Mouse (Mus musculus) adrenal gland, postnatal 10 days (tissue): ENCODE data around the gene Nxpe4. TPM values are rescaled to one million over a fixed set of nuclear protein-coding genes. Genes with fewer than 3 reads are reported as not detected.
A peak's percentile ranks its signal among the peaks of the same experiment; 100 is the strongest.

Experiments used
- DNase-seq: peaks from one replicate; pipeline ENCODE4 v3.0.0; 2021; ENCODE audit warnings: mixed read lengths
- total RNA-seq, 2 experiments: library from RNA; stranded (reverse); gene quantifications; 2 replicates each; pipeline ENCODE4 v1.2.3; 2021

Gene Nxpe4
- total RNA-seq, 2 experiments from 2014 or later = 8.8 to 12.7 TPM

GRCm38 (mm10) chr9:48329597-48329996 is 167.8 kb downstream of the Nxpe4 start:
- no peak for DNase-seq

- no peak for DNase-seq
Observed at GRCm38 (mm10) chr9:48338783-48339455, 177.1 kb downstream of the Nxpe4 start.

GRCm38 (mm10) chr9:48339563-48339962 is 177.7 kb downstream of the Nxpe4 start:
- no peak for DNase-seq

- no peak for DNase-seq
Observed at GRCm38 (mm10) chr9:48340708-48341380, 179.0 kb downstream of the Nxpe4 start.

- DNase-seq = no peak
Observed at GRCm38 (mm10) chr9:48345456-48345855, 183.6 kb downstream of the Nxpe4 start.

- no peak for DNase-seq
Observed at GRCm38 (mm10) chr9:48345866-48346265, 184.0 kb downstream of the Nxpe4 start.

- DNase-seq = no peak
Observed at GRCm38 (mm10) chr9:48353148-48353698, 191.4 kb downstream of the Nxpe4 start, which contains the start of gene Nxpe2. Gene Nxpe2, minus strand, starts transcription at chr9:48353454.

- no peak for DNase-seq
Observed at GRCm38 (mm10) chr9:48354122-48354521, 192.3 kb downstream of the Nxpe4 start.

GRCm38 (mm10) chr9:48354793-48355192 is 193.0 kb downstream of the Nxpe4 start:
- peak; percentile 88 for DNase-seq

GRCm38 (mm10) chr9:48357097-48357496 is 195.3 kb downstream of the Nxpe4 start:
- no peak for DNase-seq

- no peak for DNase-seq
Observed at GRCm38 (mm10) chr9:48360826-48361225, 199.0 kb downstream of the Nxpe4 start.

GRCm38 (mm10) chr9:48361815-48362631 is 200.2 kb downstream of the Nxpe4 start:
- DNase-seq = no peak

- no peak for DNase-seq
Observed at GRCm38 (mm10) chr9:48362743-48363142, 200.9 kb downstream of the Nxpe4 start.

GRCm38 (mm10) chr9:48373232-48373878 is 211.5 kb downstream of the Nxpe4 start:
- no peak for DNase-seq

- no peak for DNase-seq
Observed at GRCm38 (mm10) chr9:48374357-48374756, 212.5 kb downstream of the Nxpe4 start.

- DNase-seq = no peak
Observed at GRCm38 (mm10) chr9:48388451-48388850, 226.6 kb downstream of the Nxpe4 start.

- DNase-seq = no peak
Observed at GRCm38 (mm10) chr9:48389983-48390382, 228.2 kb downstream of the Nxpe4 start.

- DNase-seq = no peak
Observed at GRCm38 (mm10) chr9:48403590-48404209, 241.9 kb downstream of the Nxpe4 start.

- no peak for DNase-seq
Observed at GRCm38 (mm10) chr9:48404687-48405086, 242.9 kb downstream of the Nxpe4 start.

- no peak for DNase-seq
Observed at GRCm38 (mm10) chr9:48407549-48408327, 245.9 kb downstream of the Nxpe4 start.
